Mouse (Mus musculus) thymus, adult 2 months (tissue): ENCODE results near the gene Mok.

Source experiments
- CTCF ChIP-seq: fragments of 200-500 bp; IDR thresholded peaks from 2 replicates; pipeline ENCODE4 v1.5.1; 2012; ENCODE audit warnings: mild to moderate bottlenecking, control low read depth, low read length, moderate library complexity, borderline replicate concordance; ENCODE audit not compliant: control insufficient read depth, poor library complexity, insufficient read depth; ENCODE audit errors: extremely low read depth
- POLR2A ChIP-seq: fragments of 200-500 bp; IDR thresholded peaks from 2 replicates; pipeline ENCODE4 v1.6.1; 2012; ENCODE audit warnings: mild to moderate bottlenecking, low read length, control low read depth, moderate library complexity; ENCODE audit not compliant: control insufficient read depth, poor library complexity, insufficient read depth; ENCODE audit errors: extremely low read depth

DNA sequence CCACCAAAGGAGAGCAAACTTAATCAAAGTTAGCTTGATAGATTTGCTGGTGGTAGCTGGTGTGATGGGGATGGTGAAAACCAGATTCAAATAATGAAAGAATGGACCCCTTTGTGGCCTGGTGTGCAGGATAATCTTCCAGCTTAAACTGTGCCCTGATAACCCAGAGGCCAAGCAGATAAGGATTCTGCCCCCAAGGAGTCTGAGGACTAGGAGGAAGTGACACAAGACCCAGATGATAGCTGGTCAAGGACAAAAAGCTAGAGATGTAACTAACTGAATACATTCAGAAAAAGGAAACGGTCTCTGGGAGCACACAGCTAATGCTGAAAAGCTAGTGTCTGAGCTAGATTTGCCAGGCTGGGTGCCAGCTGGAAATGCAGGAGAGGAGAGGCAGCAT, 11.2 kb upstream of the Mok start:
- TF ChIP-seq CTCF = no peak
- no peak for TF ChIP-seq POLR2A
